Mouse (Mus musculus): ENCODE measurements around the gene Rdh5.

The Rdh5 gene

GRCm38 (mm10) chr10:128901409-128901808 lies 21.3 kb downstream of the Rdh5 start:
- DNase-seq, result no peak

GRCm38 (mm10) chr10:128900698-128901097 lies 22.0 kb downstream of the Rdh5 start, which contains the start of gene Cd63:
Gene Cd63, plus strand, starts transcription at chr10:128900989.
- no peak for DNase-seq

GRCm38 (mm10) chr10:128899759-128900490 lies 22.8 kb downstream of the Rdh5 start:
- DNase-seq, result no peak

GRCm38 (mm10) chr10:128897501-128897900 lies 25.2 kb downstream of the Rdh5 start:
- no peak for DNase-seq

- DNase-seq, result no peak
Measured at GRCm38 (mm10) chr10:128896807-128897206, 25.9 kb downstream of the Rdh5 start.

- peak in 1 of 2 experiments; percentile 11 for DNase-seq
Measured at GRCm38 (mm10) chr10:128895952-128896693, 26.6 kb downstream of the Rdh5 start.

GRCm38 (mm10) chr10:128895437-128895836 lies 27.3 kb downstream of the Rdh5 start:
- DNase-seq, result peak; percentile 82 to 86

GRCm38 (mm10) chr10:128892246-128892645 lies 30.4 kb downstream of the Rdh5 start:
- peak; percentile 44 to 45 for DNase-seq

GRCm38 (mm10) chr10:128891296-128892094 lies 31.2 kb downstream of the Rdh5 start, which contains the start of gene Gdf11:
Gene Gdf11, minus strand, starts transcription at chr10:128891718.
- peak; percentile 66 to 67 for DNase-seq

- peak; percentile 39 to 40 for DNase-seq
Measured at GRCm38 (mm10) chr10:128890383-128891295, 32.0 kb downstream of the Rdh5 start.

- no peak for DNase-seq
Measured at GRCm38 (mm10) chr10:128889846-128890245, 32.8 kb downstream of the Rdh5 start.

GRCm38 (mm10) chr10:128888941-128889827 lies 33.5 kb downstream of the Rdh5 start:
- peak; percentile 14 to 26 for DNase-seq

- no peak for DNase-seq
Measured at GRCm38 (mm10) chr10:128882067-128882466, 40.6 kb downstream of the Rdh5 start.

- DNase-seq, result no peak
Measured at GRCm38 (mm10) chr10:128878811-128879210, 43.9 kb downstream of the Rdh5 start.

GRCm38 (mm10) chr10:128878291-128878690 lies 44.4 kb downstream of the Rdh5 start:
- no peak for DNase-seq

- no peak for DNase-seq
Measured at GRCm38 (mm10) chr10:128870341-128870740, 52.3 kb downstream of the Rdh5 start.

- DNase-seq, result no peak
Measured at GRCm38 (mm10) chr10:128866518-128866917, 56.2 kb downstream of the Rdh5 start.

- peak; percentile 34 to 35 for DNase-seq
Measured at GRCm38 (mm10) chr10:128866042-128866441, 56.6 kb downstream of the Rdh5 start.

Data from B cell, adult 2 months (primary cell).